Mouse (Mus musculus) stomach, embryonic 14.5 days (tissue): ENCODE data around the gene S100a13. TPM values are rescaled to one million over a fixed set of nuclear protein-coding genes. Genes with fewer than 3 reads are reported as not detected.
A peak's percentile ranks its signal among the peaks of the same experiment; 100 is the strongest.

Experiments
- ATAC-seq: fragments of 200-750 bp; cut with Nextera tagmentation; 2 replicates; pipeline ENCODE4 v1.8.0; 2017; ENCODE audit warnings: low read depth, moderate TSS enrichment; ENCODE audit not compliant: insufficient number of reproducible peaks, insufficient read depth, low FRiP score
- H3K27ac ChIP-seq: fragments of 300-500 bp; sonication (generic); 2 replicates; pipeline ENCODE4 v1.5.1; 2014; ENCODE audit warnings: mild to moderate bottlenecking, low read length, moderate library complexity, mixed read lengths
- H3K27me3 ChIP-seq: fragments of 300-500 bp; sonication (generic); 2 replicates; pipeline ENCODE4 v1.6.1; 2014; ENCODE audit warnings: low read length, control low read depth, mixed read lengths; ENCODE audit not compliant: control insufficient read depth, insufficient read depth
- H3K36me3 ChIP-seq: fragments of 300-500 bp; sonication (generic); 2 replicates; pipeline ENCODE4 v1.6.1; 2014; ENCODE audit warnings: mild to moderate bottlenecking, control low read depth, low read length, moderate library complexity, mixed read lengths; ENCODE audit not compliant: control insufficient read depth, insufficient read depth
- H3K4me1 ChIP-seq: fragments of 300-500 bp; sonication (generic); 2 replicates; pipeline ENCODE4 v1.6.1; 2014; ENCODE audit warnings: low read length, control low read depth, mixed read lengths; ENCODE audit not compliant: control insufficient read depth, insufficient read depth
- H3K4me2 ChIP-seq: fragments of 300-500 bp; sonication (generic); replicated peaks from 2 replicates; pipeline ENCODE4 v1.6.1; 2014; ENCODE audit warnings: low read depth, low read length, control low read depth
- H3K4me3 ChIP-seq: fragments of 300-500 bp; sonication (generic); 2 replicates; pipeline ENCODE4 v1.5.1; 2014; ENCODE audit warnings: low read depth, low read length, control low read depth
- H3K9ac ChIP-seq: fragments of 300-500 bp; sonication (generic); replicated peaks from 2 replicates; pipeline ENCODE4 v1.6.1; 2014; ENCODE audit warnings: low read depth, mild to moderate bottlenecking, control low read depth, low read length, moderate library complexity, mixed read lengths
- H3K9me3 ChIP-seq: fragments of 300-500 bp; sonication (generic); 2 replicates; pipeline ENCODE4 v1.6.1; 2016; ENCODE audit warnings: low read depth, low read length, control low read depth; ENCODE audit not compliant: control insufficient read depth
- WGBS: fragments of 180-500 bp; shearing (Covaris S2); extraction: QIAGEN DNeasy Blood & Tissue Kit; methylation state at CpG from one replicate; pipeline ENCODE4 v1.1.7; 2014; 5-methylcytosine and 5-hydroxymethylcytosine counted together
- polyA plus RNA-seq: library from polyadenylated mRNA; unstranded; fragments of >200 nt; fragmentation: Nextera tagmentation; extraction: Ambion mirVana; gene quantifications from 2 replicates; pipeline ENCODE4 v1.2.1, GENCODE M21; 2014

The S100a13 gene
- polyA plus RNA-seq, 1 experiment from 2014 or later: 33.5 TPM

- no peak overlapping the region for H3K4me3 ChIP-seq
- no peak overlapping the region for H3K4me2 ChIP-seq
- H3K9me3 ChIP-seq: no peaks in the 10 kb centered on the region
- no peaks in the 10 kb centered on the region for H3K27me3 ChIP-seq
- ATAC-seq: no peak
- no peak overlapping the region for H3K9ac ChIP-seq
- 86% methylated on average over 7 of the region's 7 CpGs for WGBS
- no peaks in the 10 kb centered on the region for H3K4me1 ChIP-seq
- H3K27ac ChIP-seq: no peak overlapping the region
- peaks cover 45% of the 10 kb centered on the region for H3K36me3 ChIP-seq
Observed at GRCm38 (mm10) chr3:90495850-90496525, 18.2 kb upstream of the S100a13 start.

DNA sequence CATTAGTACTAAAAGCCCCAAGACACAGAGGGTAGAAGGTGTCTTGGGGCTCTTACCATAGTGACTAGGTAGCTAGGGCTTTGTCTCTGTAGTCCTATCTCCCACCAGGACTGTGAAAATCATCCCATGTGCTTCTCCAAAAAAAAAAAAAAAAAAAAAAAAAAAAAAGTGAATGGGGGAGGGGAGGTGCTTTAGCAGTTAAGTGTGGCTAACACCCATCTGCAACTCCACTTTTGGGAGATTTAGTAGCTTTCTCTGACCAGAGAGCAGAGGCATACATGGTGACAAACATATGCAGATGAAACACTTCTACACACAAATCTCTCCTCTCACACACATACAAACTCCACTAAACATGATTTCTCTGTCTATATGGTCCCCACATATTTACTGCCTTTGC, 16.6 kb upstream of the S100a13 start:
- Histone ChIP-seq H3K4me1 (no peaks in the 10 kb centered on the region), H3K4me3 (no peak overlapping the region), H3K27ac (no peak overlapping the region), H3K36me3 (peaks cover 61% of the 10 kb centered on the region), H3K9me3 (no peaks in the 10 kb centered on the region), H3K4me2 (no peak overlapping the region), H3K9ac (no peak overlapping the region), H3K27me3 (no peaks in the 10 kb centered on the region)
- ATAC-seq: no peak

DNA sequence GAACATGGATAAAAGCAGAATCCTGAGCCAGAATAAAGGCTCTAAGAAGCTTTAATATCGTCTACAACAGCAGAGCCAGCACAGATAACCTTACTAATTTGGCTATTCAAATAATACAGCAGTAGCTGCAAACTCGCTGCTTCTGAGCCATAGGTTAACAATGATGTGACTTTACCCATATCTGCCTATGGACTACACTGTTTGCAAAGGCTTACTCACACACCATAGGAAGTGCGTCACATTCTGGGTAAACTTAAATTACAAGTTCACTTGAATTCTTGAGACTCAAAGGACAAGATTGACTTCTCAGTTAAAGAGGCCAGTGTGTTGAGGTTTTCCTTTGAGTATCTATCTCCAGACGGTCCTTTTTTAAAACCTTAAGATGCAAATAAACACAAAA, 10.8 kb upstream of the S100a13 start:
- Histone ChIP-seq H3K4me2 (no peak overlapping the region), H3K27ac (no peak overlapping the region), H3K4me1 (peaks cover 19% of the 10 kb centered on the region; the same call in 1 of the 2 replicates), H3K9ac (no peak overlapping the region), H3K4me3 (no peak overlapping the region), H3K9me3 (no peaks in the 10 kb centered on the region), H3K36me3 (peaks cover 84% of the 10 kb centered on the region), H3K27me3 (no peaks in the 10 kb centered on the region)
- 69% methylated on average over 4 of the region's 4 CpGs for WGBS
- ATAC-seq: no peak

DNA sequence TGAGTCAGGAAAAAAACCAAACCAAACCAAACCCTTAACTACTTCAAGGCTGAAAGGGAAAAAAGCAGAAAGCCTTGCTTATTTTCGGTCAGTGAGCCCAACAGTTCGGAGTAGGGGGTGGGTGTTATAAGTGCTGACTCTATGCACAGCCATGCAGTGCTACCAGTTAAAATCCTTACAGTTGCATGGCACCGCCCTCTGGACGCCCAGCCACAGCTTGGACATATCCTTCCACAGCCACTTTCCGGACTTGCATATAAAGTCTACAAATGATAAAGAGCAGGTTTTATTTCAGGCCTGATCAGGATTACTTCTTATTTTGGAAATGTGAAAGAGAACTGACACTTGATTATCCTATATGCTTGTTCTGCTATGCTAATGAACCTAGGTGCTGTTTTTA, 9.0 kb upstream of the S100a13 start:
- Histone ChIP-seq H3K9me3 (no peaks in the 10 kb centered on the region), H3K4me1 (peaks cover 19% of the 10 kb centered on the region; the same call in 1 of the 2 replicates), H3K27me3 (no peaks in the 10 kb centered on the region), H3K27ac (no peak overlapping the region), H3K4me2 (no peak overlapping the region), H3K9ac (no peak overlapping the region), H3K4me3 (no peak overlapping the region), H3K36me3 (peaks cover 71% of the 10 kb centered on the region)
- 89% methylated on average over 5 of the region's 5 CpGs for WGBS
- no peak for ATAC-seq

GRCm38 (mm10) chr3:90506362-90506761, 7.9 kb upstream of the S100a13 start:
- no peak overlapping the region for H3K9ac ChIP-seq
- no peaks in the 10 kb centered on the region for H3K9me3 ChIP-seq
- H3K4me2 ChIP-seq: no peak overlapping the region
- H3K4me1 ChIP-seq: peaks cover 19% of the 10 kb centered on the region; the same call in 1 of the 2 replicates
- WGBS: 61% methylated on average over 3 of the region's 3 CpGs
- no peaks in the 10 kb centered on the region for H3K27me3 ChIP-seq
- no peak for ATAC-seq
- no peak overlapping the region for H3K4me3 ChIP-seq
- H3K27ac ChIP-seq: no peak overlapping the region
- peaks cover 62% of the 10 kb centered on the region for H3K36me3 ChIP-seq

- Histone ChIP-seq H3K4me1 (peaks cover 15% of the 10 kb centered on the region; the same call in 1 of the 2 replicates), H3K27ac (peak overlapping the region; percentile 93), H3K36me3 (peaks cover 42% of the 10 kb centered on the region), H3K4me3 (peak overlapping the region; percentile 71), H3K9ac (peak overlapping the region; percentile 94), H3K9me3 (no peaks in the 10 kb centered on the region), H3K4me2 (peak overlapping the region; percentile 78), H3K27me3 (no peaks in the 10 kb centered on the region)
- 3% methylated on average over 20 of the region's 20 CpGs for WGBS
- ATAC-seq: no peak
Observed at GRCm38 (mm10) chr3:90508287-90508949, 5.8 kb upstream of the S100a13 start.

DNA sequence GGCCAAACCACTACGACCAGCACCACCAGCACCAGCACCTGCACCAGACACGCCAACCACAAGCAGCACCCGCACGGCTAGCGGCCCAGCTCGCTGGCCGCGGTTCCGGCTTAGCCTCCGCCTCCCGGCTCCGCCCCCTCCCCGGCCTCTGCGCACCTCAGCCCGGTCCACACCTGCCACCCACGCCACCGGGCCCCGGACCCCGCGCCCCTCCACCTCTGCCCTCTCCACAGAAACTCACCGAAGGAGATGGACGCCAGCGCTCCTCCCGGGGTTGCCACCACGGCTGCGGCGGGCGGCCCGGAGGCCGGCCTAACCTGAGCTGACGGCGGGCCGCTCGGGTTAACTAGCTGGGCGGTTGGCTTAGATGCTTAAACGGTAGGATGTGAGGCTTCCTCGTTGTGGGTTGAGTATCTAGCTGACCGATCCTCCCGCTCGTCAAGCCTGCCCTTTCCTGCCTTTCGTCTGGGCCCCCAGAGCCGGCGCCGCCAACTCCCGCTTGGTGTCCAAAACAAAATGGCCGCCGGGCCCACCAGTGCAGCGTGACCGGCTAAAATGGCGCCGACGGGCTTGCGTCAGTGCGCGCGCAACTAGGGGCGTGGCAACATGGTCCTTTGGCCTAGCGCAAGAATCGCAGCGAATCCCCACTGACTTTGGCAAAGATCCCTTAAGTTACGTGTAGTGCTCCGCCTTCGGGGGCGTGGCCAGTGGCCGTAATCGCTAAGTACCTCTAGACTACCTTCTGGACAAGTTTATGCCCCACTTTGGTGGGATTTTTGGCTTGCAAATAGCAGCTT, 5.1 kb upstream of the S100a13 start, which contains the start of gene Chtop:
Chtop (minus strand) TSS at position 549 of the 797 bp plus-strand sequence.
- peaks cover 35% of the 10 kb centered on the region for H3K36me3 ChIP-seq
- peak; percentile 93 for ATAC-seq
- H3K27ac ChIP-seq: peak within 1 kb of the TSS; percentile 93
- peak within 1 kb of the TSS; percentile 94 for H3K9ac ChIP-seq
- WGBS: under 1% methylated on average over 66 of the region's 66 CpGs
- H3K4me1 ChIP-seq: peaks cover 15% of the 10 kb centered on the region; the same call in 1 of the 2 replicates
- H3K9me3 ChIP-seq: no peaks in the 10 kb centered on the region
- no peaks in the 10 kb centered on the region for H3K27me3 ChIP-seq
- peak within 1 kb of the TSS; percentile 78 for H3K4me2 ChIP-seq
- peak within 1 kb of the TSS; percentile 71 for H3K4me3 ChIP-seq

GRCm38 (mm10) chr3:90509747-90510123, 4.5 kb upstream of the S100a13 start:
- no peak overlapping the region; the same call in 1 of the 2 replicates for H3K27ac ChIP-seq
- H3K4me2 ChIP-seq: peak overlapping the region; percentile 29
- no peak for ATAC-seq

More at GRCm38 (mm10) chr3:90509747-90510123, 4.5 kb upstream of the S100a13 start:
- Histone ChIP-seq H3K4me3 (peak overlapping the region; percentile 71), H3K36me3 (peaks cover 29% of the 10 kb centered on the region), H3K9me3 (no peaks in the 10 kb centered on the region), H3K4me1 (peaks cover 12% of the 10 kb centered on the region; the same call in 1 of the 2 replicates), H3K27me3 (no peaks in the 10 kb centered on the region), H3K9ac (no peak overlapping the region)
- WGBS: 26% methylated on average over 2 of the region's 2 CpGs
